Mouse (Mus musculus) 3T3-L1 (cell line): ENCODE data around the gene Fam186b.

Experiments used
- DNase-seq: peaks from one replicate; pipeline ENCODE4 v3.0.0-alpha.2; 2015; ENCODE audit warnings: low read depth, low spot score

Gene Fam186b

GRCm38 (mm10) chr15:99295484-99295981 is at the start of gene Fam186b:
Gene Fam186b, minus strand, starts transcription at chr15:99295888.
- DNase-seq = peak; percentile 33

DNA sequence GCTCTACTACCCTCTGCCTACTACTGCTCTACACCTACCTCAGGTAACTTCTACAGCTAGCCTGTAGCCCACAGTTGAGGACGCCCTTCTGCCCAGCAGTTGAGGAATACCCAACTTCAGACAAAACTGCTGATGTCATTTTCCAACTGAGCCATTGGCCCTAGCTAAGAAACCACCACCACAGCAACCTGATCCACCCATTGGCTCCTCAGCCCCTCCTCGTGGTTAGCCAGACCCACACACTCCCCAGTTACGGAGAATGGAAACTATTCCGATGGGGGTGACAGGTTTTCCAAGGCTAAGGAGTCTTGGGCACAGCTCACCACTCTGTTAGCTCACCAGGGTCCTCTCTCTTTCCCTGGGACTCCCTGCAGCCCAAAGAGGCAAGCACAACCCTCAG is 49.3 kb upstream of the Fam186b start:
- peak; percentile 66 for DNase-seq

DNA sequence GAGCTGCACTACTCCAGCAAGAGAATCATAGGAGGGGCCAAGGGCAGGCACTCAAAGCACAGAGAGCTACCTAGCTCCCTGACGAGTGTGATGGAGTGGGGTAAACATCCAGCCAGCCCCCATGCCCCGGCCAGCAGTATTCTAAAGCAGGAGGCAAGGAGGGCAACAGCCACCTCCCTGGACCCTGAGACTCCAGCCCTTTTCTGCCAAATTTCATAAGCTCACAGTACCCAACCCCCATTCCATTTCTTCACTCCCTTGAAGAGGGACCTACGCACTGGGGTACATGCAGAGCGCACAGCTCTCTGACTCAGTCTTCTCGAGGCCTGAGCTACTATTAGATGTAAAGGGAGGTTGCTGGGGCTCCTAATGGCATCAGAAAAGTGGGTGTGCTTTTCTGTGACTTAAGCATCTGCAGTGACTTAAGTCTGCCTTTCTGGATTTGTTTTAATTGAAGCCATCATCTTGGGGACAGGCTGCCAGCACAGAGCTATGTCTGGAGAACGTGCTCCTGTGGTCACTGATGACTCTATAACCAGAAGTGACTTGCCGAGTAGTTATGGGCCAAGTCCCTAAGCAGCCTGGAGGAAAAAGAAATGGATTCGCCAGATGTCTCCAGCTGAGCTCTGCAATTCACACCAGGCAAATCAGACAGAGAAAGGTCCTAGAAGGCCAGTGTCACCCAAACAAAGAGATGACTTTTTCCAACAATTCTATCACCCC is 48.6 kb upstream of the Fam186b start:
- peak; percentile 66 for DNase-seq

DNA sequence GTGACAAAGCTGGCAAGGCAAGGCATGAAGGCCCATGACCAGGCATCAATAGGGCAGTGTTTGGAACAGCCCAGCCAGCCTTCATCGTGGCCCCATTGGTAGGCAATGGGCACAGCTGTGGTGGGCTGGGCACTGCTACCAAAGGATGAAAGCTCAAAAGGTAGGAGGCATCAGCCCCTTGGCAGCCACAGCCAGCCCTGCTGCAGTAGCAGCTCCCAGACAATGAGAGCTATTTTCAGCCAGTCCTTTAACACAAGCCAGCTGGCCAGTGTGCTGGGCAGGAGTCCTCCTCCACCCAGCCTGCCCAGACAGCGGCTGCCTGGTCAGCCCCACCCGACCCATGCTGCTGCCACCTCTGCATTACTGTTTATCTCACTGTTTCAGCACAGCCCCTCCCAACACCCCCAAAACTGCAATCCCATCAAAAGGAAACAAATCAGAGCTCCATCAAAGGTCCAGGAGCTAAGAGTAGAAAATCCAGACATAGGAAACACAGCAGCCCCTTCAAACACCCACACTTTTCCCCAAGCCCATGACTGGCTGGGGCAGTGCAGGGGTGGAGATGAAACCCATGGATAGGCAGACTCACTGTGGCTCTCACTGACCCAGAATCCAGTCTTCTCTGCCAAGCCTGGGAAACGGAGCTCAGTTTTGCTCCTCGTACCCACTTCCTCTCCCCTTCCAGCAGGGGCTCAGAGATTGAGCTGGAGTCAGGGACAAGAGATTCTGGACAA is 47.9 kb upstream of the Fam186b start:
- peak; percentile 80 for DNase-seq

DNA sequence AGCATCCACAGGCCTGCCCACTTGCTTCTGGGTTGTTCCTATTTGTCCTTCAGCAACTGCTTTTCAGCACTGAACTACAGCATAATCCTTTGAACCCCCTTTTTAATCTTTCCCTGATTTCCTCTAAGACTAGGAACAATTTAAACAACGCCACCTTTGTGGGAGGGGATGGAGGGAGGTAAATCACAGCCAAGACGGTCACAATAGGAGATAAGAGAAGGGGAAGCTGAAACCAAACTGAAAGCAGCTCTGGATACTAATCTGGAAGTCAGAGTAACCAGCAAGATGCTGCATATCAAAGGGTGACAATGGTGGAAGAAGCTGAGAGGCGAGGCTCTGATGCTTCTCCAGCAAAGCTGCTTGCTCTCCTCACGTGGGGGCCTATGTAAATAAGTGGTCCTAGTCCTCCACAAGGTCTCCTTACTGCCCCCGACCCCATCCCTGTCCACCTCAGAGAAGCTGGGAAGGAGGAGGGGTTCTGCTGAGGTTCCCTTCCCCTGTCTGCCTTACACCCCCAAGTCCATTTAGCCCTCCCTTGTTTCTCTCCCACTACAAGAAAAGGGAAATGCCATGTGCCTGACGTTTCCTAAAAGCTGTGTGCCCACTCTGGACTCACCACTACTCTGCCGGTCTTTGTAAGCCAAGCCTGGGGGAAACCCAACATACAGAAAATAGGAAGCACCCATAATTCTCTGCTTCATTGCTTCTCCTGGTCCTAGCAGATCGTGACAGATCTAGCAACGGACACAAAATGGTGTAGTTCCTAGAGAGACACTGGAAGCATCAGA is 46.7 kb upstream of the Fam186b start:
- DNase-seq = no peak

DNA sequence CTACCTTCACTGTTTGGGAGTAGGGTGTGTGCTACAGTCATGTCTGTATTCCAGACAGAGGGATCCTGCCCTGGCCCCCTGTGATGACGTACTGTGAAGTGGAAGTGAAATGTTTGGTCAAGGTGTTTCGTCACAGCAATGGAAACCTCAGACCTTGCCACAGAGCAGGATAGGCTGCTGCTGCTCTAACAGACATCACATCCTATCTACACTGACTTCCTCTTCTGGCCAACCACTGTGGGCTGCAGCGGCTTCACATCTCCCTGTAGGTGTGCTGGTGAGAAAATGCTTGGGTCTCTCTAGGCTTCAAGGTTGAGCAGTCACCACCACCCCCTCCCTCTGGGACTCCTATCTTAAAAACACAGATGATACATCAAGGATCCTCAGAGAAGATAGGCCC is 45.4 kb upstream of the Fam186b start:
- no peak for DNase-seq

GRCm38 (mm10) chr15:99339669-99340068 is 44.0 kb upstream of the Fam186b start:
- DNase-seq = no peak

GRCm38 (mm10) chr15:99338916-99339315 is 43.2 kb upstream of the Fam186b start:
- no peak for DNase-seq

- DNase-seq = no peak
These were observed 40.2 kb upstream of the Fam186b start for GRCm38 (mm10) chr15:99335801-99336320.

DNA sequence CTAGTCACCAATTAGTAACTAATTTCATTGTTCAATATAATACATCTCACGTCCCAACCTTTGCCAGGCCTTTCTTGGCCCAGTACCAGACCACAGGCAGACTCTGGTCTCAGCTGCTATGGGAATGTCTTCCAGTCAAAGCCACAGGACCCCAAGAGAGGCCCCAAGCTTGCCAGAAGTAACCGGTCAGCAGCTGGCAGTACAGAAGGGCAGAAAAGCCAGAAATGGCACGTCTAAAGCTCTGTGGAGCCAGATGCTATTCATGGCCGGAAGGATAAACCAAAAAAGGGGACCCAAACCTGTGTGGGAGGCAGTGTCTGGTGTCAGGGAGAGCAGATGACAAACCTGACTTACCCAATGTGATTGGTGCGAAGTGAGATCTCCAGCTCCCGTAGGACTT is 38.8 kb upstream of the Fam186b start:
- peak; percentile 84 for DNase-seq

DNA sequence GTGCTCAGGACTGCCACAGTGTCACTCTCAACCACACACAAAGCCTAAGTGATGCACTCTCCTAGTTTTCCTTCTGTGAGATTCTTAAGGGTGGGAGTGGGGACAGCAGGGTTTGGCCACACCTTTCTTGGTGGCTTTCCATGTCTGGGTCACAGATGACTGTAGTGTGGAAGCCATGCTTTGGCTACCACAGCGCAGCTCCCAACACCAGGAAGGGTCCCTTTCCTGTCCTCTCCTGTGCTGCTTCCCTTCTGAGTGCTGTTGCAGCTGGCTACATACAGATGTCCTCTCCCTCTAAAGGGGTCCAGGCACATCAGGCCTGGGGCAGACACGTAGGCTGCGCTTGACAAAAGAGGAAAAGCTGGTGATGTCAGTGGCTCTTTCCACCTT is 38.0 kb upstream of the Fam186b start:
- peak; percentile 69 for DNase-seq

- DNase-seq = peak; percentile 97
These were observed 37.4 kb upstream of the Fam186b start for GRCm38 (mm10) chr15:99332921-99333675.

DNA sequence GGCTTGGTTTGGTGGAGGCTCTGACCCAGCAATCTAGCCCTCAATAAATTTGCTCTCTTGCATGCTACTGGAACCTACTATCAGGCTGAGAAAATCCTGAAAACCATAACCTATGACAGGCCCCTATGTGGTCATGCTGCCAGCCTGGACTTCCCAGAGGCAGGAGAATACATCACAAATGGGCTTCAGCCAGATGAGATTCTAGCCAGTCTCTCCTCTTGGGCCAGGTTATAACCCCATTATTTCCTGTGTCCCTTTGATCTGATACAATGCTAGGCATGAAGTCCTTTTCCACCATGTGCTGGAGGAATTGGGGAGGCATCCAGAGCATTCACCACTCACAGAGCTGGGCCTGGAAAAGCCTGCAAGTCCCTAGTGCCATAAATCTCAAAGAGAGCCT is 36.4 kb upstream of the Fam186b start:
- no peak for DNase-seq

DNA sequence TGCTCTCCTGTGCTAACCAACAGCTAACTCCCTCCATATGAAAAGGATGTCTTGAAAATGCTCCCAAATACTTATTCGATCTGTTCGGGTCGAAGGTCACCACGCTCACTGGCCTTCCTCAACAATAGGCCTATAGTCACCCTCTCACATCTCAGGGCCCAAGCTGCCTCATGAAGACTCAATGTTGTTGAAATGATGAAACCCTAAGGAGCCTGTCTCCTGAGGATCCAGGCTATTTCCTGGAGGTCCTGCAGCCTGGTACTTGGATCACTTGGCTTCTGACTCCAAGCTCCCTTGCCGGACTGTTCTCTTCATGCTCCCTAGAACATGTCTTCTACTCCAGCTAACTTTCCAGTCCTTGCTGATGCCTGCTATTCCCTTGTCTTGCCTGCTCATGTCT is 35.7 kb upstream of the Fam186b start:
- no peak for DNase-seq

- no peak for DNase-seq
These were observed 34.6 kb upstream of the Fam186b start for GRCm38 (mm10) chr15:99330324-99330723.

- DNase-seq = no peak
These were observed 32.3 kb upstream of the Fam186b start for GRCm38 (mm10) chr15:99328011-99328410.

DNA sequence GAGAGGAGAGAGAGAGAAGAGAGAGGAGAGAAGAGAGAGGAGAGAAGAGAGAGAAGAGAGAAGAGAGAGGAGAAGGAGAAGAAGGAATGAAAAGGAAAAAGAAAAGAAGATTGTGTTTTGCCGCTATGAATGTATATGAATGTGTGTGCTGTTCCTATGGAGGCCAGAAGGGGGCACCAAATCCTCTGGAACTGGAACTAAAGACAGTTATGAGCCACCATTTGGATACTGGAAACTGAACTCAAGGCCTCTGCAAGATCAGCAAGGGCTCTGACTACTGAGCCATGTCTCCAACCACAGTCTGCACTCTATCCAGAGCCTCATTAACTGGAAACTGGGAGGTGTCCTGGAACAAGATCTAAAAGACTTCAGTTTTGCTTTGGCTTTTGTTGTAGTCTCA is 31.3 kb upstream of the Fam186b start:
- peak; percentile 77 for DNase-seq

GRCm38 (mm10) chr15:99326407-99326806 is 30.7 kb upstream of the Fam186b start:
- DNase-seq = no peak

- DNase-seq = no peak
These were observed 29.9 kb upstream of the Fam186b start for GRCm38 (mm10) chr15:99325598-99325997.

GRCm38 (mm10) chr15:99324151-99324550 is 28.5 kb upstream of the Fam186b start:
- DNase-seq = no peak

- DNase-seq = no peak
These were observed 25.3 kb upstream of the Fam186b start for GRCm38 (mm10) chr15:99320978-99321377.
